Mouse (Mus musculus) bone marrow, adult 2 months (tissue): Measurements from ENCODE around the gene Ciz1.

ENCODE experiments used
- CTCF ChIP-seq: fragments of 200-500 bp; IDR thresholded peaks from 2 replicates; pipeline ENCODE4 v1.5.1; 2011; ENCODE audit warnings: low read length, control low read depth; ENCODE audit not compliant: control insufficient read depth, insufficient read depth
- POLR2A ChIP-seq: fragments of 200-500 bp; IDR thresholded peaks from 2 replicates; pipeline ENCODE4 v1.6.1; 2011; ENCODE audit warnings: low read depth, mild to moderate bottlenecking, control low read depth, low read length, borderline replicate concordance; ENCODE audit not compliant: control insufficient read depth

- TF ChIP-seq CTCF: no peak
- no peak for TF ChIP-seq POLR2A
Observed at GRCm38 (mm10) chr2:32342539-32343350, 9.4 kb upstream of the Ciz1 start.
